Mouse (Mus musculus): ENCODE data around the gene Itgb1bp1. TPM values are rescaled to one million over a fixed set of nuclear protein-coding genes. Genes with fewer than 3 reads are reported as not detected.

The Itgb1bp1 gene
- total RNA-seq, 2 experiments from 2014 or later, result 59.5 to 90.4 TPM

GRCm38 (mm10) chr12:21205799-21206198, 80.3 kb downstream of the Itgb1bp1 start:
- DNase-seq (ENCODE audit: low spot score in 2 of 2), result no peak

DNA sequence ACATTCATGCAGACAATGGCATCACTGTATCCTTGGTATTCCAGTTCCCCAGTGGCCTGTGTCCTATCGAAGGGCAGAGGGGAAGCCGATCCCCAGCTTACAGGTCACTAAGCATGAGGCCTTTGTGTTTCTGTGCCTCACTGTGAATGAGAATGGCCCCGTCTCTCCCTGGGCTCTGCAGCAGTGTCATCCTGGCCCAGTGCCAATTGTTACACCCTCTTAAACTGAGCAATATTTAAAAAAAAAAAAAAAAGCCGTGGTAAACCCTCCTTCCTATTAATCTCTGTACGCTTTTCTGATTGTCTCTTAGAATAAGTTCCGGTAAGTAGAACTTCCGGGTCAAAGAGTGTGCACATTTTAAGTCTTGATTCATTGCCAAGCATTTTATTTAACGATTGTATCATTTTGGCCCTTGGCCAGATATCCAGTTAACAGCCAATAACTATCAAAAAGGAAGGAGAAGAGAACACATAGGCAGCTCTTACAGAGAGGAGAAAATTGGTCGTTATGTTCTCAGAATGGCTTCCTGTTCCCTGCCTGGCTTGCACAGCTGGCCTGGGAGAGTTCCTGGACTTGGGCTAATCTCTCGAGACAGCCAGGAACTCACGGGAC, 81.3 kb downstream of the Itgb1bp1 start:
- DNase-seq (ENCODE audit: low spot score in 2 of 2), result peak in 1 of 2 experiments; percentile 30

DNA sequence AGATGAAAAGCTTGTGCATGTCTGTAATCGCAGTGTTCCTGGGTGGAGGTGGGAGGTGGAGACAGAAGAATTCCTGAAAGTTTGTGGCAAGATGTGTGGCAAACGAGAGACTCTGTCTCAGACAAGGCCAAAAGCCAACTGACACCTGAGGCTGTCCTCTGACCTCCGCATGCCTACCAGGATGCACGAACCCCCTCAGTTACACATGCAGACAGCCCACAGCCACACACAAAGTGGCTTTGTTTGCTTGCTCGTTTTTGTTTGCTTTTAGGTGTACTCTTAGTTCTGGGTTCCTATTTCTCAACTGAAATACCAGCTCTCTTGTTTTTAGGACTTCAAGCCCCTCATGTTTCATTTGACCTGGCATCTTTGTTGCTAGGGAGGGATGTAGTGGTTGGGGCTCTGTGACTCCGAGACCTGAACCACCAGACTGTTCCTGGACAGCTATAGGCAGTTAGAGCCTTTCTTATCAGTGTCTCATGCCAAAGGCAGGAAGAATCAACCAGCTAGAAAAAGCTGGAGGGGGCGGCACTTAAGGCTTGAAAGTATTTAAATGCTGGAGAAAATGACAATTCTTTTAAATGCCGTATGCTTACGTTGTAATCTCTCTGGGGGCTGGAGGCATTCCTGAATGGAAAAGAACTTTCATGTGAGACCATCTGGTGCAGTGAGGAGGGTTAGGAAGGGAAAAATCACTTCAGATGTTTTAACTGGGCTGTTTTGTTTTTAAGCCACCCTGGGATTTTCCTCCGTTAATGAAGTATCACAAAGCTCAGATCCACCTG, 84.4 kb downstream of the Itgb1bp1 start:
- no peak for DNase-seq (ENCODE audit: low spot score in 2 of 2)

- no peak for DNase-seq (ENCODE audit: low spot score in 2 of 2)
These were observed 85.5 kb downstream of the Itgb1bp1 start for GRCm38 (mm10) chr12:21200613-21201012.

- no peak for DNase-seq (ENCODE audit: low spot score in 2 of 2)
These were observed 89.7 kb downstream of the Itgb1bp1 start for GRCm38 (mm10) chr12:21196420-21196819.

DNA sequence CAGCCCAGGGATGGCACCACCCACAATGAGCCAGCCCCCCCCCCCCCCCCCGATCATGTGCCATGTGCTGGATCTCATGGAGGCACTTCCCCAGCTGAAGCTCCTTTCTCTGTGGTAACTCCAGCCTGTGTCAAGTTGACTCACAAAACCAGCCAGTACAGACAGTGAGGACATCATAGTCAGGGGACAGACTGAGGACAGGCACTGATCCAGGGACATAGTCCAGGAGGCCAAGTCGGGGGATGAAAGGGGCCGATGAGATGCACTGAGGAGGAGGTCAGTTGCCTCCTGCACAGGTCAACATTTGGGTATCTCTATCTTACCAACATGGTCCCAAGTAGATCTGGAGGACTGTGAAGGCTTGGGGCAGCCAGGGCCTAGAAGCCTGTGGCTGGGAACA, 90.6 kb downstream of the Itgb1bp1 start:
- DNase-seq (ENCODE audit: low spot score in 2 of 2), result no peak

- no peak for DNase-seq (ENCODE audit: low spot score in 2 of 2)
These were observed 94.5 kb downstream of the Itgb1bp1 start for GRCm38 (mm10) chr12:21191546-21191945.

Other genes starting within 250 kb of the Itgb1bp1 start
- 10 to 100 TPM; 42.4 to 59.8 TPM for gene Cpsf3, start 893 bp downstream of the Itgb1bp1 start, total RNA-seq (2021)
- gene Iah1, start 30.1 kb upstream of the Itgb1bp1 start, total RNA-seq (2021), result 10 to 100 TPM; 51.0 to 60.2 TPM
- 10 to 100 TPM; 34.2 to 41.0 TPM for gene Adam17, start 87.3 kb upstream of the Itgb1bp1 start, total RNA-seq (2021)
- gene Ywhaq, start 131.4 kb upstream of the Itgb1bp1 start, total RNA-seq (2021), result 100 to 1,000 TPM; 267 to 313 TPM

All from adrenal gland, adult 18-20 months (tissue).